Mouse (Mus musculus): ENCODE measurements around the gene Zfp37.

GRCm38 (mm10) chr4:62251776-62252175, 20.9 kb upstream of the Zfp37 start:
- TF ChIP-seq CTCF (IDR thresholded peaks at IDR 0.05; ENCODE audit: low read depth) (no peak), EP300 (optimal IDR thresholded peaks at IDR 0.05) (no peak)

Data from stomach, postnatal 0 days (tissue).